Mouse (Mus musculus) heart, embryonic 11.5 days (tissue): ENCODE results near the gene Cirbp. TPM values are rescaled to one million over a fixed set of nuclear protein-coding genes. Genes with fewer than 3 reads are reported as not detected.

Experiments
- ATAC-seq: fragments of 200-750 bp; cut with Nextera tagmentation; replicated peaks from 2 replicates; pipeline ENCODE4 v1.8.0; 2017; ENCODE audit warnings: moderate library complexity; ENCODE audit not compliant: insufficient number of reproducible peaks, low FRiP score, low TSS enrichment
- H3K27ac ChIP-seq: fragments of 300-500 bp; sonication (generic); 2 replicates; pipeline ENCODE4 v1.5.1; 2014; ENCODE audit warnings: mild to moderate bottlenecking, low read depth, low read length
- H3K27me3 ChIP-seq: fragments of 300-500 bp; sonication (generic); 2 replicates; pipeline ENCODE4 v1.6.1; 2014; ENCODE audit warnings: mild to moderate bottlenecking, low read length, mixed read lengths; ENCODE audit not compliant: control insufficient read depth, insufficient read depth
- H3K36me3 ChIP-seq: fragments of 300-500 bp; sonication (generic); 2 replicates; pipeline ENCODE4 v1.6.1; 2014; ENCODE audit warnings: mild to moderate bottlenecking, low read length, moderate library complexity, mixed read lengths; ENCODE audit not compliant: control insufficient read depth, insufficient read depth
- H3K4me1 ChIP-seq: fragments of 300-500 bp; sonication (generic); 2 replicates; pipeline ENCODE4 v1.6.1; 2014; ENCODE audit warnings: low read length; ENCODE audit not compliant: control insufficient read depth, insufficient read depth
- H3K4me2 ChIP-seq: fragments of 300-500 bp; sonication (generic); 2 replicates; pipeline ENCODE4 v1.6.1; 2014; ENCODE audit warnings: mild to moderate bottlenecking, moderate library complexity
- H3K4me3 ChIP-seq: fragments of 300-500 bp; sonication (generic); 2 replicates; pipeline ENCODE4 v1.5.1; 2014; ENCODE audit warnings: low read depth, low read length
- H3K9ac ChIP-seq: fragments of 300-500 bp; sonication (generic); 2 replicates; pipeline ENCODE4 v1.6.1; 2014; ENCODE audit warnings: mild to moderate bottlenecking, low read depth, low read length, moderate library complexity
- H3K9me3 ChIP-seq: fragments of 300-500 bp; sonication (generic); replicated peaks from 2 replicates; pipeline ENCODE4 v1.6.1; 2016; ENCODE audit warnings: low read length; ENCODE audit not compliant: control insufficient read depth
- WGBS: fragments of 180-500 bp; shearing (Covaris S2); extraction: QIAGEN DNeasy Blood & Tissue Kit; methylation state at CpG from one replicate; pipeline ENCODE4 v1.1.7; 2014; ENCODE audit not compliant: insufficient replicate concordance; 5-methylcytosine and 5-hydroxymethylcytosine counted together
- polyA plus RNA-seq: library from polyadenylated mRNA; unstranded; fragments of >200 nt; fragmentation: Nextera tagmentation; extraction: Ambion mirVana; gene quantifications from 2 replicates; pipeline ENCODE4 v1.2.1, GENCODE M21; 2014

Cirbp gene
- polyA plus RNA-seq, 1 experiment from 2014 or later, result 49.1 TPM

GRCm38 (mm10) chr10:80151211-80152034, 14.4 kb upstream of the Cirbp start:
- H3K27me3 ChIP-seq, result no peaks in the 10 kb centered on the region
- H3K4me1 ChIP-seq, result peaks cover 56% of the 10 kb centered on the region
- peak overlapping the region; percentile 92 for H3K4me2 ChIP-seq
- no peak for ATAC-seq
- H3K9ac ChIP-seq, result peak overlapping the region; percentile 99
- peak overlapping the region; percentile 96 for H3K4me3 ChIP-seq
- H3K9me3 ChIP-seq, result no peaks in the 10 kb centered on the region
- H3K27ac ChIP-seq, result peak overlapping the region; percentile 99
- WGBS, result 2% methylated on average over 23 of the region's 26 CpGs
- peaks cover 42% of the 10 kb centered on the region for H3K36me3 ChIP-seq

GRCm38 (mm10) chr10:80152071-80152872, 13.5 kb upstream of the Cirbp start:
- no peaks in the 10 kb centered on the region for H3K9me3 ChIP-seq
- WGBS, result 14% methylated on average over 15 of the region's 15 CpGs
- H3K4me2 ChIP-seq, result peak overlapping the region; percentile 92
- peaks cover 49% of the 10 kb centered on the region for H3K36me3 ChIP-seq
- H3K4me3 ChIP-seq, result peak overlapping the region; percentile 96
- peak overlapping the region; percentile 99 for H3K27ac ChIP-seq
- H3K9ac ChIP-seq, result peak overlapping the region; percentile 99
- ATAC-seq, result no peak
- no peaks in the 10 kb centered on the region for H3K27me3 ChIP-seq
- peaks cover 56% of the 10 kb centered on the region for H3K4me1 ChIP-seq

- peak overlapping the region; percentile 99 for H3K9ac ChIP-seq
- peaks cover 56% of the 10 kb centered on the region for H3K4me1 ChIP-seq
- no peaks in the 10 kb centered on the region for H3K27me3 ChIP-seq
- H3K4me2 ChIP-seq, result peak overlapping the region; percentile 92
- no peaks in the 10 kb centered on the region for H3K9me3 ChIP-seq
- peaks cover 49% of the 10 kb centered on the region for H3K36me3 ChIP-seq
- H3K4me3 ChIP-seq, result peak overlapping the region; percentile 96
- 31% methylated on average over 3 of the region's 3 CpGs for WGBS
- H3K27ac ChIP-seq, result peak overlapping the region; percentile 99
- no peak for ATAC-seq
Measured at GRCm38 (mm10) chr10:80152873-80153260, 12.9 kb upstream of the Cirbp start.

GRCm38 (mm10) chr10:80153713-80154112, 12.1 kb upstream of the Cirbp start:
- Histone ChIP-seq H3K9ac (0 out of 2 replicates have a peak overlapping the region, but pooled peaks have one; percentile 43), H3K4me1 (peaks cover 64% of the 10 kb centered on the region), H3K4me3 (peak overlapping the region; percentile 96), H3K36me3 (peaks cover 49% of the 10 kb centered on the region), H3K27ac (peak overlapping the region; percentile 99; the same call in 1 of the 2 replicates), H3K27me3 (no peaks in the 10 kb centered on the region), H3K4me2 (peak overlapping the region; percentile 92), H3K9me3 (no peaks in the 10 kb centered on the region)
- no peak for ATAC-seq
- 84% methylated on average over 19 of the region's 19 CpGs for WGBS

GRCm38 (mm10) chr10:80154384-80154783, 11.4 kb upstream of the Cirbp start:
- Histone ChIP-seq H3K9ac (0 out of 2 replicates have a peak overlapping the region, but pooled peaks have one; percentile 29), H3K27ac (no peak overlapping the region), H3K4me3 (no peak overlapping the region)

GRCm38 (mm10) chr10:80155277-80155676, 10.5 kb upstream of the Cirbp start:
- Histone ChIP-seq H3K9ac (0 out of 2 replicates have a peak overlapping the region, but pooled peaks have one; percentile 12), H3K27ac (0 out of 2 replicates have a peak overlapping the region, but pooled peaks have one; percentile 47), H3K4me1 (peaks cover 75% of the 10 kb centered on the region), H3K36me3 (peaks cover 49% of the 10 kb centered on the region), H3K4me2 (no peak overlapping the region), H3K4me3 (0 out of 2 replicates have a peak overlapping the region, but pooled peaks have one; percentile 2), H3K9me3 (no peaks in the 10 kb centered on the region), H3K27me3 (no peaks in the 10 kb centered on the region)
- 53% methylated on average over 1 of the region's 1 CpGs for WGBS
- ATAC-seq, result no peak

More at GRCm38 (mm10) chr10:80154384-80154783, 11.4 kb upstream of the Cirbp start:
- Histone ChIP-seq H3K4me2 (no peak overlapping the region; the same call in 1 of the 2 replicates), H3K27me3 (no peaks in the 10 kb centered on the region), H3K9me3 (no peaks in the 10 kb centered on the region), H3K36me3 (peaks cover 49% of the 10 kb centered on the region), H3K4me1 (peaks cover 71% of the 10 kb centered on the region)
- WGBS, result 85% methylated on average over 7 of the region's 7 CpGs
- no peak for ATAC-seq

- H3K9ac ChIP-seq, result no peak overlapping the region
- H3K36me3 ChIP-seq, result peaks cover 48% of the 10 kb centered on the region
- WGBS, result 84% methylated on average over 29 of the region's 29 CpGs
- no peak for ATAC-seq
- no peaks in the 10 kb centered on the region for H3K27me3 ChIP-seq
- peak overlapping the region; percentile 57 for H3K27ac ChIP-seq
- no peak overlapping the region for H3K4me2 ChIP-seq
- no peak overlapping the region for H3K4me3 ChIP-seq
- peaks cover 84% of the 10 kb centered on the region for H3K4me1 ChIP-seq
- H3K9me3 ChIP-seq, result no peaks in the 10 kb centered on the region
Measured at GRCm38 (mm10) chr10:80156002-80156751, 9.6 kb upstream of the Cirbp start.

- ATAC-seq, result no peak
- H3K4me1 ChIP-seq, result peaks cover 89% of the 10 kb centered on the region
- no peak overlapping the region for H3K4me3 ChIP-seq
- H3K27me3 ChIP-seq, result no peaks in the 10 kb centered on the region
- H3K9ac ChIP-seq, result no peak overlapping the region
- 58% methylated on average over 7 of the region's 7 CpGs for WGBS
- H3K4me2 ChIP-seq, result no peak overlapping the region
- H3K27ac ChIP-seq, result peak overlapping the region; percentile 57
- H3K36me3 ChIP-seq, result peaks cover 45% of the 10 kb centered on the region
- no peaks in the 10 kb centered on the region for H3K9me3 ChIP-seq
Measured at GRCm38 (mm10) chr10:80156752-80157053, 9.1 kb upstream of the Cirbp start.
